Comparison of ENCODE assay signal across 9 mouse cellular contexts in genomic region chr14:4414965-4415835, GRCm38 (mm10). TPM values are rescaled to one million over a fixed set of nuclear protein-coding genes. Genes with fewer than 3 reads are reported as not detected.
DNase-seq lines count a peak whose midpoint lies in the region; ATAC-seq and TF ChIP-seq lines count a peak whose summit lies in the region.
"Not testable (repeated sequence)": the region's sequence is repeated elsewhere in the genome, so short reads cannot be mapped to it uniquely, and the experiment has no call there.
"Had no signal": no experiment of that assay in that cellular context is flagged by ENCODE, and none has a peak within 500 bp of the region (broad histone marks: within the 10 kb centered on the region; RNA-seq: fewer than 3 reads in every experiment).

TSS of gene Gm3164 (plus strand) at chr14:4415448.

- H3K4me2 ChIP-seq in embryonic facial prominence, embryonic 11.5 days (ENCODE audit: low read depth, low read length), result peak within 1 kb of the TSS; percentile 49
- H3K4me2 ChIP-seq in hindbrain, embryonic 13.5 days, result peak within 1 kb of the TSS; percentile 63
- H3K4me2 ChIP-seq in liver, postnatal 0 days (ENCODE audit: low read depth, low read length), result not testable (repeated sequence)
- H3K4me2 ChIP-seq in neural tube, embryonic 11.5 days (ENCODE audit: low read depth), result peak within 1 kb of the TSS; percentile 51

- H3K9ac ChIP-seq in embryonic facial prominence, embryonic 11.5 days (replicated peaks; ENCODE audit: low read length), result peak within 1 kb of the TSS; percentile 46
- peak within 1 kb of the TSS; percentile 69 for H3K9ac ChIP-seq in hindbrain, embryonic 13.5 days
- not testable (repeated sequence) for H3K9ac ChIP-seq in liver, postnatal 0 days (replicated peaks); neural tube, embryonic 11.5 days (ENCODE audit: low read length)

- peak within 1 kb of the TSS; percentile 38 for H3K4me3 ChIP-seq in embryonic facial prominence, embryonic 11.5 days (ENCODE audit: low read depth, low read length)
- H3K4me3 ChIP-seq in hindbrain, embryonic 13.5 days, result peak within 1 kb of the TSS; percentile 50
- H3K4me3 ChIP-seq in liver, postnatal 0 days (ENCODE audit: low read depth, low read length), result not testable (repeated sequence)
- H3K4me3 ChIP-seq in neural tube, embryonic 11.5 days (ENCODE audit: low read depth, low read length), result peak within 1 kb of the TSS; percentile 34

- H3K27ac ChIP-seq in embryonic facial prominence, embryonic 11.5 days (replicated peaks; ENCODE audit: low read depth, low read length); hindbrain, embryonic 13.5 days; liver, postnatal 0 days (ENCODE audit: low read depth); neural tube, embryonic 11.5 days (ENCODE audit: low read depth, low read length): not testable (repeated sequence)

- H3K9me3 ChIP-seq in embryonic facial prominence, embryonic 11.5 days (replicated peaks; ENCODE audit: control insufficient read depth, low read length); hindbrain, embryonic 13.5 days; liver, postnatal 0 days (ENCODE audit: low read length); neural tube, embryonic 11.5 days (ENCODE audit: control insufficient read depth, low read length): not testable (repeated sequence)

- TF ChIP-seq CTCF in liver, postnatal 0 days (IDR thresholded peaks at IDR 0.05; ENCODE audit: low read depth), result not testable (repeated sequence)

- 1% methylated on average over 19 of the region's 59 CpGs for WGBS in embryonic facial prominence, embryonic 11.5 days
- 2% methylated on average over 23 of the region's 59 CpGs for WGBS in hindbrain, embryonic 13.5 days
- under 1% methylated on average over 17 of the region's 59 CpGs for WGBS in liver, postnatal 0 days (ENCODE audit: insufficient replicate concordance)
- WGBS in neural tube, embryonic 11.5 days, result 3% methylated on average over 25 of the region's 59 CpGs

- ATAC-seq in embryonic facial prominence, embryonic 11.5 days (replicated peaks; ENCODE audit: insufficient number of reproducible peaks, low FRiP score, low TSS enrichment, low read depth); liver, postnatal 0 days; neural tube, embryonic 11.5 days (ENCODE audit: insufficient read depth, low FRiP score, low TSS enrichment): not testable (repeated sequence)
- ATAC-seq in hindbrain, embryonic 13.5 days (ENCODE audit: low FRiP score), result 0 out of 2 replicates have a peak, but pooled peaks have one; percentile 73

- not testable (repeated sequence) for H3K36me3 ChIP-seq in embryonic facial prominence, embryonic 11.5 days (replicated peaks; ENCODE audit: control insufficient read depth, insufficient read depth, low read depth, low read length); hindbrain, embryonic 13.5 days; liver, postnatal 0 days (replicated peaks; ENCODE audit: insufficient read depth, low read length); neural tube, embryonic 11.5 days (ENCODE audit: control insufficient read depth, insufficient read depth, low read length)

- not testable (repeated sequence) for TF ChIP-seq EP300 in liver, postnatal 0 days (IDR thresholded peaks at IDR 0.05; ENCODE audit: low read depth)

- H3K27me3 ChIP-seq in embryonic facial prominence, embryonic 11.5 days (ENCODE audit: control insufficient read depth, insufficient read depth, low read length); hindbrain, embryonic 13.5 days; liver, postnatal 0 days (ENCODE audit: insufficient read depth, low read length); neural tube, embryonic 11.5 days (ENCODE audit: control insufficient read depth, insufficient read depth, low read length): not testable (repeated sequence)

- H3K4me1 ChIP-seq in embryonic facial prominence, embryonic 11.5 days (ENCODE audit: control insufficient read depth, insufficient read depth, low read length); hindbrain, embryonic 13.5 days (replicated peaks); liver, postnatal 0 days (ENCODE audit: insufficient read depth); neural tube, embryonic 11.5 days (ENCODE audit: control insufficient read depth, insufficient read depth, low read length): not testable (repeated sequence)

- DNase-seq in ZHBTc4 (ENCODE audit: low read depth, low spot score), result peak; percentile 29
- peak; percentile 2 for DNase-seq in embryonic facial prominence, embryonic 11.5 days (ENCODE audit: low spot score)
- peak; percentile 52 to 81 for DNase-seq in heart, adult 18-20 months
- DNase-seq in kidney, postnatal 4 days, result peak; percentile 67 to 75
- DNase-seq in liver, postnatal 0 days, result peak; percentile 10
- DNase-seq in neural tube, embryonic 11.5 days (ENCODE audit: low spot score), result peak; percentile 21
- peak; percentile 22 for DNase-seq in thymus, postnatal 14 days

RNA-seq across cellular contexts. Expression of gene Gm3164, which starts in this region (rescaled TPM):
- 1.1 and 1.4 TPM in 2 replicates for polyA plus RNA-seq in embryonic facial prominence, embryonic 11.5 days (2014; fragmentation: Nextera tagmentation; extraction: Ambion mirVana)
- under 1 TPM in 1 of 2 experiments, not detected in 1; 0.28 TPM for total RNA-seq in heart, adult 18-20 months (2021)
- polyA plus RNA-seq in hindbrain, embryonic 13.5 days (2015; fragmentation: Nextera tagmentation; extraction: Ambion mirVana), result 4.6 and 5.6 TPM in 2 replicates
- polyA plus RNA-seq in liver, postnatal 0 days (2015; fragmentation: Nextera tagmentation; extraction: Ambion mirVana), result not detected in 2 replicates
- 0.74 and 1.3 TPM in 2 replicates for polyA plus RNA-seq in neural tube, embryonic 11.5 days (2014; fragmentation: Nextera tagmentation; extraction: Ambion mirVana)
- total RNA-seq: megakaryocyte, adult 5-6 weeks had no signal

Comparison
In these comparisons a context has a peak if more than half of its experiments do, and no peak if none do; other contexts are left out.
1. Peak in DNase-seq in heart, adult 18-20 months; RNA of the gene not detected or under 1 TPM.
2. Peak in DNase-seq in liver, postnatal 0 days; RNA of the gene not detected or under 1 TPM.
3. DNase-seq: peak in every context shown above with its lines; median percentile 71 in kidney, postnatal 4 days; 66 in heart, adult 18-20 months; 29 in ZHBTc4; 22 in thymus, postnatal 14 days; 21 in neural tube, embryonic 11.5 days; 10 in liver, postnatal 0 days; 2 in embryonic facial prominence, embryonic 11.5 days.